Mouse (Mus musculus) midbrain, embryonic 14.5 days (tissue): Measurements from ENCODE around the gene Rbm6. TPM values are rescaled to one million over a fixed set of nuclear protein-coding genes. Genes with fewer than 3 reads are reported as not detected.

ENCODE experiments used
- ATAC-seq: fragments of 200-750 bp; cut with Nextera tagmentation; 2 replicates; pipeline ENCODE4 v1.8.0; 2017; ENCODE audit warnings: moderate number of reproducible peaks, moderate library complexity; ENCODE audit not compliant: low FRiP score, low TSS enrichment
- DNase-seq: peaks from one replicate; pipeline ENCODE4 v3.0.0-alpha.2; 2015
- H3K27ac ChIP-seq: fragments of 300-500 bp; sonication (generic); replicated peaks from 2 replicates; pipeline ENCODE4 v1.5.1; 2014; ENCODE audit warnings: mild to moderate bottlenecking, low read depth, low read length, moderate library complexity
- H3K27me3 ChIP-seq: fragments of 300-500 bp; sonication (generic); 2 replicates; pipeline ENCODE4 v1.6.1; 2014; ENCODE audit warnings: low read length, control low read depth, mixed read lengths; ENCODE audit not compliant: control insufficient read depth, insufficient read depth
- H3K36me3 ChIP-seq: fragments of 300-500 bp; sonication (generic); 2 replicates; pipeline ENCODE4 v1.6.1; 2014; ENCODE audit warnings: low read length, control low read depth; ENCODE audit not compliant: control insufficient read depth, insufficient read depth
- H3K4me1 ChIP-seq: fragments of 300-500 bp; sonication (generic); 2 replicates; pipeline ENCODE4 v1.6.1; 2014; ENCODE audit warnings: mild to moderate bottlenecking, antibody characterized with exemption, low read length, control low read depth; ENCODE audit not compliant: control insufficient read depth, insufficient read depth
- H3K4me2 ChIP-seq: fragments of 300-500 bp; sonication (generic); 2 replicates; pipeline ENCODE4 v1.6.1; 2014; ENCODE audit warnings: mild to moderate bottlenecking, low read length, moderate library complexity
- H3K4me3 ChIP-seq: fragments of 300-500 bp; sonication (generic); replicated peaks from 2 replicates; pipeline ENCODE4 v1.5.1; 2014; ENCODE audit warnings: low read depth, low read length
- H3K9ac ChIP-seq: fragments of 300-500 bp; sonication (generic); replicated peaks from 2 replicates; pipeline ENCODE4 v1.6.1; 2014; ENCODE audit warnings: mild to moderate bottlenecking, low read length, moderate library complexity
- H3K9me3 ChIP-seq: fragments of 300-500 bp; sonication (generic); 2 replicates; pipeline ENCODE4 v1.6.1; 2016; ENCODE audit warnings: low read length, control low read depth, mixed read lengths; ENCODE audit not compliant: control insufficient read depth
- WGBS: fragments of 180-500 bp; shearing (Covaris S2); extraction: QIAGEN DNeasy Blood & Tissue Kit; methylation state at CpG from one replicate; pipeline ENCODE4 v1.1.7; 2014; 5-methylcytosine and 5-hydroxymethylcytosine counted together
- polyA plus RNA-seq: library from polyadenylated mRNA; unstranded; fragments of >200 nt; fragmentation: Nextera tagmentation; extraction: Ambion mirVana; gene quantifications from 2 replicates; pipeline ENCODE4 v1.2.1, GENCODE M21; 2014

Rbm6 gene
- 72.6 and 95.5 TPM in 2 replicates for polyA plus RNA-seq

- peak within 1 kb of the TSS; percentile 94 for H3K4me3 ChIP-seq
- peak within 1 kb of the TSS; percentile 93 for H3K27ac ChIP-seq
- peak within 1 kb of the TSS; percentile 98 for H3K9ac ChIP-seq
- WGBS, result 9% methylated on average over 14 of the region's 14 CpGs
- DNase-seq, result no peak
- ATAC-seq, result no peak
- 0 out of 2 replicates have a peak, but pooled peaks cover 3% of the 10 kb centered on the region for H3K36me3 ChIP-seq
- H3K4me2 ChIP-seq, result peak within 1 kb of the TSS; percentile 73
- H3K27me3 ChIP-seq, result no peaks in the 10 kb centered on the region
- H3K4me1 ChIP-seq, result peaks cover 12% of the 10 kb centered on the region; the same call in 1 of the 2 replicates
- H3K9me3 ChIP-seq, result no peaks in the 10 kb centered on the region
Observed at GRCm38 (mm10) chr9:107873137-107873536, at the start of gene Rbm6. TSS of gene Rbm6 (minus strand) at chr9:107873237.

- Histone ChIP-seq H3K27me3 (no peaks in the 10 kb centered on the region), H3K36me3 (no peaks in the 10 kb centered on the region), H3K27ac (no peak overlapping the region), H3K9ac (no peak overlapping the region), H3K4me3 (no peak overlapping the region), H3K4me2 (no peak overlapping the region), H3K9me3 (no peaks in the 10 kb centered on the region), H3K4me1 (peaks cover 16% of the 10 kb centered on the region)
- ATAC-seq (no peak), DNase-seq (no peak)
- 77% methylated on average over 5 of the region's 5 CpGs for WGBS
Observed at GRCm38 (mm10) chr9:107919441-107919840, 46.4 kb upstream of the Rbm6 start.

GRCm38 (mm10) chr9:107918884-107919283 lies 45.8 kb upstream of the Rbm6 start:
- peaks cover 11% of the 10 kb centered on the region for H3K4me1 ChIP-seq
- 81% methylated on average over 6 of the region's 6 CpGs for WGBS
- H3K4me3 ChIP-seq, result no peak overlapping the region
- H3K9me3 ChIP-seq, result no peaks in the 10 kb centered on the region
- H3K9ac ChIP-seq, result no peak overlapping the region
- ATAC-seq (no peak), DNase-seq (no peak)
- no peak overlapping the region for H3K4me2 ChIP-seq
- H3K27me3 ChIP-seq, result no peaks in the 10 kb centered on the region
- no peaks in the 10 kb centered on the region for H3K36me3 ChIP-seq
- H3K27ac ChIP-seq, result no peak overlapping the region

- Histone ChIP-seq H3K36me3 (no peaks in the 10 kb centered on the region), H3K4me3 (no peak overlapping the region), H3K27ac (0 out of 2 replicates have a peak overlapping the region, but pooled peaks have one; percentile 32), H3K9me3 (no peaks in the 10 kb centered on the region), H3K4me2 (no peak overlapping the region), H3K4me1 (peaks cover 9% of the 10 kb centered on the region; the same call in 1 of the 2 replicates), H3K27me3 (no peaks in the 10 kb centered on the region), H3K9ac (no peak overlapping the region)
- peak; percentile 79 for DNase-seq
- ATAC-seq, result no peak
- 26% methylated on average over 13 of the region's 13 CpGs for WGBS
Observed at GRCm38 (mm10) chr9:107917895-107918608, 45.0 kb upstream of the Rbm6 start.

- no peak overlapping the region for H3K9ac ChIP-seq
- no peak overlapping the region for H3K4me3 ChIP-seq
- H3K27ac ChIP-seq, result no peak overlapping the region
- H3K4me1 ChIP-seq, result peaks cover 9% of the 10 kb centered on the region; the same call in 1 of the 2 replicates
- no peak for DNase-seq
- H3K27me3 ChIP-seq, result no peaks in the 10 kb centered on the region
- ATAC-seq, result no peak
- no peak overlapping the region for H3K4me2 ChIP-seq
- H3K36me3 ChIP-seq, result no peaks in the 10 kb centered on the region
- WGBS, result 85% methylated on average over 16 of the region's 16 CpGs
- H3K9me3 ChIP-seq, result no peaks in the 10 kb centered on the region
Observed at GRCm38 (mm10) chr9:107914764-107915420, 41.9 kb upstream of the Rbm6 start.

GRCm38 (mm10) chr9:107910025-107910769 lies 37.2 kb upstream of the Rbm6 start:
- ATAC-seq (no peak), DNase-seq (no peak)
- H3K27ac ChIP-seq, result no peak overlapping the region
- no peaks in the 10 kb centered on the region for H3K27me3 ChIP-seq
- peaks cover 15% of the 10 kb centered on the region for H3K4me1 ChIP-seq
- H3K9ac ChIP-seq, result no peak overlapping the region
- H3K4me3 ChIP-seq, result no peak overlapping the region
- H3K4me2 ChIP-seq, result no peak overlapping the region
- H3K36me3 ChIP-seq, result no peaks in the 10 kb centered on the region
- no peaks in the 10 kb centered on the region for H3K9me3 ChIP-seq
- WGBS, result 90% methylated on average over 15 of the region's 15 CpGs

- H3K27ac ChIP-seq, result no peak overlapping the region
- H3K9ac ChIP-seq, result no peak overlapping the region
- no peaks in the 10 kb centered on the region for H3K27me3 ChIP-seq
- no peak for ATAC-seq
- WGBS, result 29% methylated on average over 18 of the region's 18 CpGs
- H3K36me3 ChIP-seq, result no peaks in the 10 kb centered on the region
- no peak overlapping the region for H3K4me3 ChIP-seq
- no peaks in the 10 kb centered on the region for H3K9me3 ChIP-seq
- peak overlapping the region; percentile 17; the same call in 1 of the 2 replicates for H3K4me2 ChIP-seq
- H3K4me1 ChIP-seq, result peaks cover 15% of the 10 kb centered on the region
- no peak for DNase-seq
Observed at GRCm38 (mm10) chr9:107908410-107909158, 35.5 kb upstream of the Rbm6 start.

- Histone ChIP-seq H3K4me3 (no peak overlapping the region), H3K9me3 (no peaks in the 10 kb centered on the region), H3K36me3 (peaks cover 6% of the 10 kb centered on the region; the same call in 1 of the 2 replicates), H3K27me3 (no peaks in the 10 kb centered on the region), H3K4me2 (0 out of 2 replicates have a peak overlapping the region, but pooled peaks have one; percentile 8), H3K9ac (peak overlapping the region; percentile 4; the same call in 1 of the 2 replicates), H3K4me1 (peaks cover 15% of the 10 kb centered on the region), H3K27ac (no peak overlapping the region)
- ATAC-seq, result no peak
- WGBS, result 79% methylated on average over 14 of the region's 14 CpGs
- DNase-seq, result no peak
Observed at GRCm38 (mm10) chr9:107907801-107908120, 34.7 kb upstream of the Rbm6 start.
